10 mouse cellular contexts compared by ENCODE assay signal in the genomic region with DNA sequence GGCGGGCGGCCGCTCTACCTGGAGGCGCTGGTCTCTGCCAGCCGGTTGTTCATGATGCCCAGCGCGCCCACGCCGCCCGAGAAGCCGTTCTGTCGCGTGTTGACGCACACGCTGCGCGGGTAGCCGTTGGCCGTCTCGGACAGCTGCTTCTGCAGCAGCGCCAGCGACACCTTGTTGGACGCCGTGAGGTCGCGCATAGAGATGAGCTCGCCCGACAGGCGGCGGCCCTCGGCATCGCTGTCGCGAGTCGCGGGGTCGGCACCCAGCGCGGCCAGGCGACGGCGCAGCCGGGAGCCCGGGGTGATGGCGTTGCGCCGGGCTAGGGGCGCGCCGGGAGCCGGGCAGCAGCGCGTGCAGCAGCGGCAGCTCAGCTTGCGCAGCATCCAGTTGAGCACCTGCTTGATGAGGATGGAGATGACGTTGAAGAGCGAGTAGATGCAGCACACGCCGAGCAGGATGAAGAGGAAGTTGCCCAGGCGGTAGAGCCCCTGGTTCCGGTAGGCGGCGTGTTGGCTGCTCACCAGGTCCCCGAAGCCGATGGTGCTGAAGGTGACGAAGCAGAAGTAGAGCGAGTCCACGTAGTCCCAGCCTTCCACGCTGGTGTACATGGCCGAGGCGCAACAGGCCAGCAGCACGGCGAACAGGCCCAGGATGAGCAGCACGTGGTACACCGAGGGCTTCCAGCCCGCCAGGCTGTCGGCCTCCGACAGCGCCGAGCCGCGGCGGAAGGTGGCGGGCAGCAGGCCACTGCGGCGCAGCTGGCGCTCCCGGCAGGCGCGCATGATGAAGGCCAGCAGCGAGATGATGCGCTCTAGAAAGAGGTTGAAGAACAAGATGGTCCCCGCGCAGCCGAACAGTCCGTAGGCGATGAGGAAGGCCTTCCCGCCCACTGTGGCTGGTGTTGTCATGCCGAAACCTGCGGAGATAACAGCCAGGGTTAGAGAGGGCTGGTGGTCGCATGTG. TPM values are rescaled to one million over a fixed set of nuclear protein-coding genes. Genes with fewer than 3 reads are reported as not detected.
A peak's percentile ranks its signal among the peaks of the same experiment; 100 is the strongest.
DNase-seq lines count a peak whose midpoint lies in the region; ATAC-seq and TF ChIP-seq lines count a peak whose summit lies in the region.
"Had no signal": no experiment of that assay in that cellular context is flagged by ENCODE, and none has a peak within 500 bp of the region (broad histone marks: within the 10 kb centered on the region; RNA-seq: fewer than 3 reads in every experiment).

No protein-coding gene starts in this region.

- no peak for TF ChIP-seq CTCF in gastrocnemius, adult 2 months (IDR thresholded peaks at IDR 0.05)

- H3K4me3 ChIP-seq in gastrocnemius, adult 2 months = peak overlapping the region; percentile 83
- peak overlapping the region; percentile 71 for H3K4me3 ChIP-seq in intestine, embryonic 16.5 days (ENCODE audit: low read length)
- H3K4me3 ChIP-seq in limb, embryonic 13.5 days = peak overlapping the region; percentile 63
- peak overlapping the region; percentile 59 for H3K4me3 ChIP-seq in midbrain, embryonic 13.5 days (replicated peaks)

- 3% methylated on average over 101 of the region's 101 CpGs for WGBS in intestine, embryonic 16.5 days
- WGBS in limb, embryonic 13.5 days = 2% methylated on average over 101 of the region's 101 CpGs
- WGBS in midbrain, embryonic 13.5 days = 3% methylated on average over 101 of the region's 101 CpGs

- H3K36me3 ChIP-seq in intestine, embryonic 16.5 days (ENCODE audit: control insufficient read depth, insufficient read depth, low read length) = no peaks in the 10 kb centered on the region
- H3K36me3 ChIP-seq in limb, embryonic 13.5 days = no peaks in the 10 kb centered on the region
- no peaks in the 10 kb centered on the region for H3K36me3 ChIP-seq in midbrain, embryonic 13.5 days
- no peaks in the 10 kb centered on the region for H3K36me3 ChIP-seq in splenic B cell, adult 2 months (ENCODE audit: control insufficient read depth, insufficient read depth, low read length, poor library complexity, severe bottlenecking)

- H3K4me2 ChIP-seq in intestine, embryonic 16.5 days (ENCODE audit: low read depth, low read length) = peak overlapping the region; percentile 100
- peak overlapping the region; percentile 99 for H3K4me2 ChIP-seq in limb, embryonic 13.5 days (replicated peaks)
- peak overlapping the region; percentile 95 for H3K4me2 ChIP-seq in midbrain, embryonic 13.5 days (replicated peaks)

- H3K9ac ChIP-seq in intestine, embryonic 16.5 days (ENCODE audit: low read depth, low read length) = peak overlapping the region; percentile 53
- H3K9ac ChIP-seq in limb, embryonic 13.5 days = peak overlapping the region; percentile 61
- peak overlapping the region; percentile 69 for H3K9ac ChIP-seq in midbrain, embryonic 13.5 days (replicated peaks)

- intact Hi-C loops in gastrocnemius, adult 2 months (cut with DNase I) = no loop called here
- intact Hi-C loops in gastrocnemius, postnatal 36 days (cut with DNase I) = no loop called here

- ATAC-seq in intestine, embryonic 16.5 days = peak; percentile 82
- ATAC-seq in limb, embryonic 13.5 days (ENCODE audit: low FRiP score, low read depth) = peak; percentile 85
- ATAC-seq in midbrain, embryonic 13.5 days = peak; percentile 86

- peaks cover 48% of the 10 kb centered on the region for H3K27me3 ChIP-seq in intestine, embryonic 16.5 days (replicated peaks; ENCODE audit: control insufficient read depth, insufficient read depth, low read length)
- peaks cover 69% of the 10 kb centered on the region for H3K27me3 ChIP-seq in limb, embryonic 13.5 days
- peaks cover 48% of the 10 kb centered on the region for H3K27me3 ChIP-seq in midbrain, embryonic 13.5 days
- H3K27me3 ChIP-seq in splenic B cell, adult 2 months (ENCODE audit: control insufficient read depth, insufficient read depth, low read length, poor library complexity, severe bottlenecking) = no peaks in the 10 kb centered on the region
- H3K27me3 ChIP-seq: CH12.LX had no signal

- no peaks in the 10 kb centered on the region for H3K9me3 ChIP-seq in intestine, embryonic 16.5 days (ENCODE audit: control insufficient read depth, low read length)
- H3K9me3 ChIP-seq in limb, embryonic 13.5 days = peaks cover 8% of the 10 kb centered on the region; the same call in 1 of the 2 replicates
- H3K9me3 ChIP-seq in midbrain, embryonic 13.5 days = no peaks in the 10 kb centered on the region; the same call in 1 of the 2 replicates

- no peak overlapping the region for H3K27ac ChIP-seq in gastrocnemius, adult 2 months
- H3K27ac ChIP-seq in intestine, embryonic 16.5 days (ENCODE audit: low read length) = no peak overlapping the region
- H3K27ac ChIP-seq in limb, embryonic 13.5 days = no peak overlapping the region
- H3K27ac ChIP-seq in midbrain, embryonic 13.5 days = peak overlapping the region; percentile 56; the same call in 1 of the 2 replicates

- peak; percentile 46 for DNase-seq in gastrocnemius, adult 2 months
- no peak for DNase-seq in gastrocnemius, postnatal 36 days
- peak; percentile 80 for DNase-seq in cerebellum, adult 9-11 months
- peak; percentile 46 for DNase-seq in frontal cortex, postnatal 10 days (ENCODE audit: low spot score in 2 of 2)
- peak; percentile 67 for DNase-seq in splenic B cell, adult 2 months (ENCODE audit: low read depth, low spot score)

- peaks cover 11% of the 10 kb centered on the region for H3K4me1 ChIP-seq in intestine, embryonic 16.5 days (ENCODE audit: control insufficient read depth, insufficient read depth, low read length)
- H3K4me1 ChIP-seq in limb, embryonic 13.5 days = peaks cover 17% of the 10 kb centered on the region
- peaks cover 23% of the 10 kb centered on the region for H3K4me1 ChIP-seq in midbrain, embryonic 13.5 days (replicated peaks)

RNA-seq across cellular contexts. Expression of a gene that starts 51.6 kb away (rescaled TPM):
- not detected for total RNA-seq in gastrocnemius, adult 2 months (2021)
- total RNA-seq in gastrocnemius, postnatal 36 days (2021) = not detected
- polyA plus RNA-seq in intestine, embryonic 16.5 days (2015; fragmentation: Nextera tagmentation; extraction: Ambion mirVana) = not detected in 2 replicates
- polyA plus RNA-seq in limb, embryonic 13.5 days (2015; fragmentation: Nextera tagmentation; extraction: Ambion mirVana) = 0.15 TPM in 1 of 2 replicates, not detected in the other
- 0.36 and 0.45 TPM in 2 replicates for polyA plus RNA-seq in midbrain, embryonic 13.5 days (2015; fragmentation: Nextera tagmentation; extraction: Ambion mirVana)
- total RNA-seq: CH12.LX; neutrophil, adult 5-6 weeks had no signal

Comparison
In these comparisons a context has a peak if more than half of its experiments do, and no peak if none do; other contexts are left out.
1. DNase-seq: peak in gastrocnemius, adult 2 months (single experiment), cerebellum, adult 9-11 months (single experiment), frontal cortex, postnatal 10 days (2 of 2) and splenic B cell, adult 2 months (single experiment); none in gastrocnemius, postnatal 36 days (0 of 2).
2. Peak in every context shown above with its lines, with median percentiles within 50 percentile points of each other: H3K4me3 ChIP-seq, ATAC-seq, H3K4me2 ChIP-seq and H3K9ac ChIP-seq.